Mouse (Mus musculus) CH12.LX (cell line): Measurements from ENCODE around the gene Ltv1. TPM values are rescaled to one million over a fixed set of nuclear protein-coding genes. Genes with fewer than 3 reads are reported as not detected.

Experiments used
- DNase-seq: peaks from one replicate; pipeline ENCODE4 v3.0.0-alpha.2; 2013; ENCODE audit errors: extremely low read depth
- H3K27ac ChIP-seq: 2 replicates; pipeline ENCODE4 v1.5.1; 2012; ENCODE audit warnings: low read depth, mild to moderate bottlenecking, control low read depth, moderate library complexity; ENCODE audit not compliant: insufficient read depth
- H3K27me3 ChIP-seq: replicated peaks from 2 replicates; pipeline ENCODE3; 2012; ENCODE audit warnings: inconsistent platforms
- H3K36me3 ChIP-seq, 2 experiments: replicated peaks in 1 of 2; 2 replicates each; pipeline versions ENCODE3 to v1.6.1; 2012; ENCODE audit warnings: inconsistent platforms in 1 of 2, low read length in 1 of 2, mild to moderate bottlenecking in 1 of 2, mixed read lengths in 1 of 2, moderate library complexity in 1 of 2; ENCODE audit not compliant: control insufficient read depth in 1 of 2, insufficient read depth in 1 of 2
- H3K4me1 ChIP-seq, 2 experiments: 2 replicates each; pipeline ENCODE4 v1.6.1; 2012; ENCODE audit warnings: inconsistent platforms in 1 of 2, moderate library complexity in 1 of 2; ENCODE audit not compliant: insufficient read depth in 2 of 2, control insufficient read depth in 1 of 2
- H3K4me2 ChIP-seq: 2 replicates; pipeline ENCODE4 v1.6.1; 2012; ENCODE audit warnings: low read depth, mild to moderate bottlenecking, control low read depth; ENCODE audit not compliant: poor library complexity, insufficient read depth, severe bottlenecking
- H3K4me3 ChIP-seq, 3 experiments: fragments of 150-350 bp in 1 of 3; sonication (generic) in 1 of 3; replicated peaks in 1 of 3; 2 replicates each; pipeline versions ENCODE3 to v1.5.1; 2011 to 2012; ENCODE audit warnings: low read depth in 2 of 3, low read length in 2 of 3, mild to moderate bottlenecking in 2 of 3, moderate library complexity in 2 of 3, control low read depth in 1 of 3, improper control_type of control experiment in 1 of 3, inconsistent platforms in 1 of 3, mixed read lengths in 1 of 3; ENCODE audit not compliant: poor library complexity in 1 of 3
- H3K79me2 ChIP-seq: replicated peaks from 2 replicates; pipeline ENCODE4 v1.6.1; 2012; ENCODE audit warnings: mild to moderate bottlenecking, moderate library complexity; ENCODE audit not compliant: control insufficient read depth, poor library complexity, insufficient read depth, severe bottlenecking; ENCODE audit errors: extremely low read depth
- H3K9ac ChIP-seq: 2 replicates; pipeline ENCODE4 v1.6.1; 2012; ENCODE audit warnings: low read depth, mild to moderate bottlenecking, control low read depth, moderate library complexity; ENCODE audit not compliant: insufficient read depth
- H3K9me3 ChIP-seq: replicated peaks from 2 replicates; pipeline ENCODE3; 2012; ENCODE audit warnings: low read length, inconsistent platforms, mixed read lengths
- CHD1 ChIP-seq: IDR thresholded peaks from 2 replicates; pipeline ENCODE4 v1.6.1; 2012; ENCODE audit warnings: low read depth, low read length, improper control_type of control experiment, inconsistent platforms
- CHD2 ChIP-seq: IDR thresholded peaks from 2 replicates; pipeline ENCODE4 v1.6.1; 2011; ENCODE audit warnings: low read length, improper control_type of control experiment
- CTCF ChIP-seq, 2 experiments: IDR thresholded peaks in 1 of 2; conservative IDR thresholded peaks in 1 of 2; 2 replicates each; pipeline ENCODE4 v1.5.1; 2011 to 2012; ENCODE audit warnings: low read depth in 2 of 2, low read length in 2 of 2, improper control_type of control experiment in 1 of 2, inconsistent platforms in 1 of 2, mild to moderate bottlenecking in 1 of 2, moderate library complexity in 1 of 2
- E2F4 ChIP-seq: IDR thresholded peaks from 2 replicates; pipeline ENCODE4 v1.6.1; 2011; ENCODE audit warnings: low read depth, low read length, improper control_type of control experiment; ENCODE audit not compliant: insufficient replicate concordance
- ELF1 ChIP-seq: IDR thresholded peaks from 2 replicates; pipeline ENCODE4 v1.6.1; 2014; ENCODE audit warnings: low read depth, mild to moderate bottlenecking, inconsistent platforms, low read length, improper control_type of control experiment
- EP300 ChIP-seq: IDR thresholded peaks from 2 replicates; pipeline ENCODE4 v1.6.1; 2011; ENCODE audit warnings: low read length, improper control_type of control experiment
- HCFC1 ChIP-seq: IDR thresholded peaks from 2 replicates; pipeline ENCODE4 v1.6.1; 2012; ENCODE audit warnings: low read depth, mild to moderate bottlenecking, inconsistent platforms, low read length, improper control_type of control experiment
- JUND ChIP-seq: conservative IDR thresholded peaks from 2 replicates; pipeline ENCODE4 v1.6.1; 2011; ENCODE audit warnings: low read depth, low read length, improper control_type of control experiment
- MAFK ChIP-seq: IDR thresholded peaks from 2 replicates; pipeline ENCODE4 v1.6.1; 2011; ENCODE audit warnings: low read length, improper control_type of control experiment; ENCODE audit not compliant: insufficient replicate concordance
- MAZ ChIP-seq: IDR thresholded peaks from 2 replicates; pipeline ENCODE4 v1.6.1; 2012; ENCODE audit warnings: low read depth, mild to moderate bottlenecking, inconsistent platforms, low read length, improper control_type of control experiment, moderate library complexity
- MEF2A ChIP-seq: IDR thresholded peaks from 2 replicates; pipeline ENCODE4 v1.6.1; 2014; ENCODE audit warnings: low read depth, mild to moderate bottlenecking, inconsistent platforms, low read length, improper control_type of control experiment, borderline replicate concordance
- PAX5 ChIP-seq: IDR thresholded peaks from 2 replicates; pipeline ENCODE4 v1.6.1; 2012; ENCODE audit warnings: low read length, inconsistent platforms, mixed read lengths
- RCOR1 ChIP-seq: conservative IDR thresholded peaks from 2 replicates; pipeline ENCODE4 v1.6.1; 2012; ENCODE audit warnings: low read depth, mild to moderate bottlenecking, inconsistent platforms, low read length, improper control_type of control experiment
- SMC3 ChIP-seq: IDR thresholded peaks from 2 replicates; pipeline ENCODE4 v1.6.1; 2011; ENCODE audit warnings: low read depth, low read length, improper control_type of control experiment
- UBTF ChIP-seq: IDR thresholded peaks from 2 replicates; pipeline ENCODE4 v1.6.1; 2012; ENCODE audit warnings: low read depth, mild to moderate bottlenecking, inconsistent platforms, low read length, improper control_type of control experiment, moderate library complexity
- USF1 ChIP-seq: IDR thresholded peaks from 2 replicates; pipeline ENCODE4 v1.6.1; 2014; ENCODE audit warnings: low read depth, mild to moderate bottlenecking, inconsistent platforms, low read length, improper control_type of control experiment
- ZMIZ1 ChIP-seq: IDR thresholded peaks from 2 replicates; pipeline ENCODE4 v1.6.1; 2012; ENCODE audit warnings: low read depth, mild to moderate bottlenecking, inconsistent platforms, low read length, improper control_type of control experiment
- dilution Hi-C: fragments of 300-500 bp; cut with MboI; formaldehyde crosslinking; loops from 2 replicates; pipeline ENCODE4 v1.14.3; 2020; ENCODE audit warnings: low sequenced_read_pairs; ENCODE audit not compliant: extremely low pct_unique_long_range_greater_than_20kb, extremely low pct_ligation_motif_present
- in situ Hi-C: fragments of 300-500 bp; cut with MboI; formaldehyde crosslinking; loops from 3 replicates; pipeline ENCODE4 v1.14.3; 2019; ENCODE audit warnings: low sequenced_read_pairs, low pct_ligation_motif_present, low pct_unique_long_range_greater_than_20kb, mixed read lengths
- polyA plus RNA-seq: library from polyadenylated mRNA; unstranded; fragments of >175 nt; gene quantifications from 2 replicates; pipeline ENCODE4 v1.2.1, GENCODE M21; 2012; ENCODE audit warnings: low read depth; ENCODE audit not compliant: insufficient read length
- total RNA-seq, 2 experiments: library from RNA; depleted of rRNA; stranded (reverse); fragments of 300-350 nt in 1 of 2; fragments of >200 nt in 1 of 2; gene quantifications; 2 replicates each; pipeline ENCODE4 v1.2.3; 2012 to 2014

The Ltv1 gene
- total and polyA plus RNA-seq, 3 experiments = 32.1 to 93.4 (median 66.0) TPM

DNA sequence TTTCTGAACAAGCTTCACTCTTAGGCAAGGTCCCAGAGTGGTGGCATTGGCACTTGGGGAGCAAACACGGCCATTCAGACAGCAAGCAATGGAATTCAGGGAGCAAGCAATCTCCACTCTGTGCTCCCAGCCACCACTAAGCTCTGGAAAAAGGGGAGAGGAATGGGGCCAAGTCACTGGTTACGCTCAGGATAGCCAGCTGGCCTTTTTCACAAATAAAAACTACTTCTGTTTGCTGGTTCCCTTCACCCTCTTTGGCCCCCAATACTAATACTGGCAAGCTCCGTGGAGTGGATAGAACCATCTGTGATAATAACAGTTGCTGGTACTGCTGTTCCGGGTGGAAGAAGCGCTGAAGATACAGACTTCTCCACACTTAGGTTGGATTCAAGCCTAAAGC, 41.6 kb downstream of the Ltv1 start:
- no peak overlapping the region for H3K4me2 ChIP-seq
- DNase-seq = no peak
- dilution Hi-C loops (no loop called here), in situ Hi-C loops (no loop called here)
- TF ChIP-seq ZMIZ1 (no peak), MEF2A (no peak), USF1 (no peak), HCFC1 (no peak)
- no peaks in the 10 kb centered on the region for H3K36me3 ChIP-seq
- no peak overlapping the region for H3K4me3 ChIP-seq
- H3K27me3 ChIP-seq = no peaks in the 10 kb centered on the region
- H3K27ac ChIP-seq = no peak overlapping the region
- no peaks in the 10 kb centered on the region for H3K79me2 ChIP-seq
- H3K9me3 ChIP-seq = no peaks in the 10 kb centered on the region
- H3K4me1 ChIP-seq = peaks cover 0 to 8% of the 10 kb centered on the region in 2 experiments; a peak in 2 of 4 replicates
- no peak overlapping the region for H3K9ac ChIP-seq

- H3K4me1 ChIP-seq = peaks cover 0 to 8% of the 10 kb centered on the region in 2 experiments; a peak in 2 of 4 replicates
- H3K9ac ChIP-seq = no peak overlapping the region
- DNase-seq = no peak
- in situ Hi-C loops (no loop called here), dilution Hi-C loops (no loop called here)
- H3K4me2 ChIP-seq = no peak overlapping the region
- H3K79me2 ChIP-seq = no peaks in the 10 kb centered on the region
- H3K36me3 ChIP-seq = no peaks in the 10 kb centered on the region
- no peaks in the 10 kb centered on the region for H3K9me3 ChIP-seq
- H3K27me3 ChIP-seq = no peaks in the 10 kb centered on the region
- TF ChIP-seq MAZ (no peak), PAX5 (no peak)
- no peak overlapping the region for H3K4me3 ChIP-seq
- no peak overlapping the region for H3K27ac ChIP-seq
These were observed 42.5 kb downstream of the Ltv1 start for GRCm38 (mm10) chr10:13150435-13150834.

- H3K4me3 ChIP-seq = no peak overlapping the region
- H3K9me3 ChIP-seq = no peaks in the 10 kb centered on the region
- DNase-seq = no peak
- no peak overlapping the region for H3K27ac ChIP-seq
- no peaks in the 10 kb centered on the region for H3K4me1 ChIP-seq
- TF ChIP-seq RCOR1 = no peak
- TF ChIP-seq MEF2A = no peak
- TF ChIP-seq PAX5 = no peak
- no peak for TF ChIP-seq CHD2
- TF ChIP-seq CTCF (conservative IDR thresholded peaks at IDR 0.05 in 1 of 2, IDR thresholded peaks at IDR 0.05 in 1 of 2; ENCODE audit: low read depth in 2 of 2, low read length in 2 of 2) = no peak
- no peak for TF ChIP-seq ZMIZ1
- no peak for TF ChIP-seq E2F4
- no peak for TF ChIP-seq SMC3
- no peak for TF ChIP-seq CHD1
- TF ChIP-seq UBTF = no peak
- no peak for TF ChIP-seq ELF1
- TF ChIP-seq MAZ = no peak
- no peak for TF ChIP-seq JUND
- no peak for TF ChIP-seq EP300
- TF ChIP-seq MAFK = no peak
- no peak for TF ChIP-seq USF1
- TF ChIP-seq, all 38 proteins: peak for 0
- Histone ChIP-seq H3K27me3 (no peaks in the 10 kb centered on the region), H3K79me2 (no peaks in the 10 kb centered on the region), H3K9ac (no peak overlapping the region), H3K36me3 (no peaks in the 10 kb centered on the region), H3K4me2 (no peak overlapping the region)
- dilution Hi-C loops (no loop called here), in situ Hi-C loops (no loop called here)
These were observed 52.5 kb downstream of the Ltv1 start for GRCm38 (mm10) chr10:13140434-13140833.
